Mouse (Mus musculus) thymus, postnatal 36 days (tissue): Measurements from ENCODE around the gene Lmf1.
A peak's percentile ranks its signal among the peaks of the same experiment; 100 is the strongest.

Source experiments
- DNase-seq, 2 experiments: peaks; one replicate each; pipeline ENCODE4 v3.0.0; 2022; ENCODE audit warnings: mixed read lengths in 2 of 2

The Lmf1 gene

DNA sequence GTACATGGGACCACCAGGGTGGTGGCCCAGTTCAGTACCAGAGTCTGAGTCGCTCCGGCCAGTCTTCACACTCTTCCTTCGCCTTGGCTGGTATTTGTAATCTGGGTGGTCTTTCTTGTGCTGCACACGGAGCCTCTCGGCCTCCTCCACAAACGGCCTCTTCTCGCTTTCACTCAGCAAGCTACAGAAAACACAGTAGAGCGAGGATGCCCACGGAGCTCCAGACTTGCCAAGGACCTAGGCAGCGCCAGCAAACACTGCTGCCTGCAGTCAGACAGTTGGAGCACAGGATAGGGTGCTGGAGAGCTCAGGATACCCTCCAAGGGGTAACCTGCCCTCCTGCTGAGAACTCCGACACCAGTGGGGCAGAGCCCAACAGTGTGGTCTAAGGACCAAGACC, 10.0 kb upstream of the Lmf1 start:
- DNase-seq = no peak

DNA sequence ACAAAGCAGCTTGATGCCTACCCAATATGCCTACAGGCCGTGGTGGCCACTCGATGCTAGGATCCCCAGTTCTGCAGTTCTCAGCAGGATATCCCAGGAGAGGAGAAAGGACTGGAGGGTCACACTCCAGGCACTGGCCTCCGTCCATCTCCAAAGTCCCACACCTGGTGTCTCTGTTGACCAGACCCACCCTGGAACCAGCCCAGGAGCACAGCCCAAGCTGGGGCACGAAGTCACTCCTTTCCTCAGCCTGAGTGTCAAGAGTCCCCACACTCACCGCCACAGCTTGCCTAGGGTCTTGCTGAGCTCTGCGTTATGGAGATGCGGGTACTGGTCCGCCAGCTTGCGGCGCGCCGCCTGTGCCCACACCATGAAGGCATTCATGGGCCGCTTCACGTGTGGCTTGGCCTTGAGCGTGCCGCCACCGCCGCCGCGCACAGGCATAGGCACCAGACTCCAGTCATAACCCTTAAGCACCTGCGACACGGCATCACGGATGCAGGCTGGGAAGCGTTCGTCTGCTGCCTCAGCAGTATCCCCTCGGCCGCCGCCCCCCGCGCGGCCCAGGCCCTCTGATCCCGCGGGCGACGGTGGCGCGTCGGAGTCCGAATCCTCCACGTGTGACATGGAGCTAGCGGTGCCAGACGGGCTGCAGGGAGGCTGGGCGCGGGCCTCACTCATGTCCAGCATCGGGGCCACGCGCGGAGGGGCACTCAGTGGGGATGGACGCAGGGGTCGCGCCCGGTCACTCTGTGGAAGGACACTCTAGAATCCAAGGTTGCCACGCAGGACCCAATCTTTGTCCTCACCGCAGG, 8.8 kb upstream of the Lmf1 start:
- no peak for DNase-seq

GRCm38 (mm10) chr17:25570648-25571452, 8.0 kb upstream of the Lmf1 start, which contains the start of gene Sox8:
Gene Sox8 (minus strand): TSS chr17:25570686.
- peak; percentile 66 to 78 for DNase-seq

GRCm38 (mm10) chr17:25571453-25571820, 7.4 kb upstream of the Lmf1 start:
- DNase-seq = no peak

- DNase-seq = no peak
Measured at GRCm38 (mm10) chr17:25575208-25575971, 3.5 kb upstream of the Lmf1 start.

- DNase-seq = no peak
Measured at GRCm38 (mm10) chr17:25576034-25576433, 2.9 kb upstream of the Lmf1 start.

DNA sequence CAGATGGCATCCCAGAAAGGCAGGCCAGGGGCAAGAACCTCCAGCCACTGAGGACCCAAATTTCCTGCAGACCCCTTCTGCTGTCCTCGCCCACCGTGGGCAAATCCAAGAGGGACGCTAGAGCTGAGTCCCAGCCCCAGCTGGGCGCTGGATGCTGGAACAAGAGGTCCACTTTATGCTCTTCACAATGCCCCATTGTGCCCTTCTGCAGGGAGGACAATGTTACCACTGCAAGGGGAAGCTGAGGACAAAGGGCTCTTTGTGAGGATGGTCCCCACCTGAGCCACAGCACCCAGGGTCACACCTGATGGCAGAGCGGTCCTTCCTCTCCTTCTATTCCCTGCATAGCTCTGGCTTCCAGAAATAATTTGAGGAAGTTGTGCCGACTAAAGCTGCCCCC, 1.6 kb upstream of the Lmf1 start:
- DNase-seq = no peak

DNA sequence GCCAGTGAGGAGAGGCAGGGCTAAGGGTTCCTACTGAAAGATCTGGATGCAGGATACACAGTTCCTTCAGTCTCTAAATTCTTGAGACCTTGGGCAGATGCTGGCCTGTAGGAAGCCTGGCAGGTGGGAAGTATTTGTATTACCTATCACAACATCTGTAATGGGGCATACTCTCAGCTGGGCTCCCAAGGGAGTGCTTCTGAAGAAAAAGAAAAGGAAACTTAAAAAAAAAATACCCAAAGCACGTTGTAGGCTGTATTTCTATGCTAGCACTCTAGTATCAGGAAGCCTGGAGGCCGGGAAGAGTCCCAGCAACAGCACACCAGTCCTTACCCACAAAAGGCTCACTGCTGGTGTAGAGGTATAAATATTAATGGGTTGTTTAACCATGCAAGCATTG, 1.2 kb upstream of the Lmf1 start:
- no peak for DNase-seq

DNA sequence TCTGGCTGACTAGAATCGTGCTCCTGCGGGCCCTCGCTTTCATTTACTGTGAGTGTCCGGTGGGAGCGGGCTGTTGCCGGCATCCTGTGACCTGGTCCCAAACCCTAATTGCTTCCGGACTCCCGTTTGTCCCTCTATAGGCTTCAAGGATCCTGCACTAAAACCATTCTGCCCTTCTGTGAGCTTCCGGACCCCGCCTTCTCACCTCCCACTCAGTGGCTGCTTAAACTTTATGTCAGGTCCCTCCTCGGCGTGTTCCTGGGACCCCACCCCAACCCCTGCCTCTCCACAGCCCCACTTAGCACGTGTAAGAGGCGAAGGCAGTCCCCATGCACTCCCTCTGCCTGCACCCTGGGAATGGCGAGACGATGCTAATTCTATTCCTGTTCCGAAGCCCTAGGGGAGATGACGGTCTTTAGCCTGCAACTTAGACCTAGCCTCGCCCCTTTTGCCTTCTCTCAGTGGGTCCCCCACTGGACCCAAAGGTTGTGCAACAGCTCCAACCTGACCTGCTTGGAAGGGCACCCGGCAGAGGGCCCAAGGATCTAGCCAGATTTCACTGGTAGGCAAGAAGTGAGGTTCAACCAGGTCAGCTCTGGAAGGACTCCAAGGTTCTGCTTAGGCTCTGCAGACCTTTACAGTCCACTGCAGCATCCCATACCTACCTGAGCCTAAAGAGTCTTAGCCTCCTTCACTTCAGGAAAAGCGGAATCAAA, 605 bp downstream of the Lmf1 start:
- no peak for DNase-seq

DNA sequence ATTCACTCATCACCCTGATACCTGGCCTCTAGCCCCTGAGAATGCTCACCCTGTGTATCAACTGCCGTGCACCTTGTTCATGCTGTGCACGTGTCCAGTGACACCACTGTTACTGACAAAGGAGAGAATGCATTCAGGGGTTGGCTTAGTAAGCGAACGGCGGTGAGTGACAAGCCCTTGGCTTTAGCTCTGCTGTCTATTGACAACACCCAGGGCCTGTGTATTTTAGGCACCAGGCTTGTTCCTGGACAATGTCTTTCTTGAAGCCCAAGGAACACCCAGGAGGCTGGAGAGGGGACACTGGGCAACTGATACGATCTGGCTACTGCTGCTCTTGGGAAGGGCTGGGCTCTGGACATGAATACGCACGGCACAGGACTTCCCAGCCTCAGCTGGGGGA, 3.2 kb downstream of the Lmf1 start:
- DNase-seq = no peak

DNA sequence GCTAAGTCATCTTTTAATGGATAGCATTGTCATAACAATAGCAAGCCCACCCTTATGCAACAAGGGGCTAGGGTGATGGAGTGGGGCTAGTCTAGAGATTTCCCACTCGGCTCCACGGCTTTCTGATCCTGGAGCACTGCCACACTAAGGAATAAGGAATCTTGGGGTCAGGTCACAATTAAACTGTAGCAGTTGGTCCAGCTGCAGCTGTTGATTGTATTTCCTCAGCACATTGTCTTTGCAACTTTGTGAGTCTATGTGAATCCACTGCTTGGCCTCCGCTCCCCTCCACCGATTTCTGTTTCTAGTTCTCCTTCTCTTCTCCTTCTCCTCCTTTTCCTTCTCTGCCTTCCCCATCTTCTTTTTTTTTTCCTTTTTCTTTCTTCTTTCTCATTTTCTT, 4.2 kb downstream of the Lmf1 start:
- DNase-seq = no peak

GRCm38 (mm10) chr17:25583858-25584257, 5.0 kb downstream of the Lmf1 start:
- no peak for DNase-seq

GRCm38 (mm10) chr17:25584646-25585045, 5.8 kb downstream of the Lmf1 start:
- no peak for DNase-seq

DNA sequence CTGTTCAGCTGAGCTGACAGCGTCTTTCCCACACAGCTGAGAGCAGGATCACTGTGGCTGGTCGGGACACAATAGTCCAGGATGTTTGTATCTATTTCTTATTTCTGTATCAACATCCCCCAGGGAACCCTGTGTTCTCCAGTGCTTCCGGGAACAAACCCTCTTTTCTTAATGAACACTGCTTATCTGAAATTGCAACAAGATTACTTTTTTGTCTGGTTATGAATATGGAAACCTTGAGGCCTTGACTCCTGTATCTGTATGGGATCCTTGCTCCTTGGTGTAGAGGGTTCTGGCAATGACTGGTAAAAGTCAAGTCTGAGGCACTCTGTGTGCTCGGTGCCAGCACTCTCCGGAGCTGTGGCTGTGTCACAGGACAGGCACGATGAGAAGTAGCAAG, 11.2 kb downstream of the Lmf1 start:
- DNase-seq = no peak

- no peak for DNase-seq
Measured at GRCm38 (mm10) chr17:25590985-25591384, 12.1 kb downstream of the Lmf1 start.

- no peak for DNase-seq
Measured at GRCm38 (mm10) chr17:25592336-25592735, 13.5 kb downstream of the Lmf1 start.

GRCm38 (mm10) chr17:25593411-25594261, 14.8 kb downstream of the Lmf1 start:
- DNase-seq = no peak

DNA sequence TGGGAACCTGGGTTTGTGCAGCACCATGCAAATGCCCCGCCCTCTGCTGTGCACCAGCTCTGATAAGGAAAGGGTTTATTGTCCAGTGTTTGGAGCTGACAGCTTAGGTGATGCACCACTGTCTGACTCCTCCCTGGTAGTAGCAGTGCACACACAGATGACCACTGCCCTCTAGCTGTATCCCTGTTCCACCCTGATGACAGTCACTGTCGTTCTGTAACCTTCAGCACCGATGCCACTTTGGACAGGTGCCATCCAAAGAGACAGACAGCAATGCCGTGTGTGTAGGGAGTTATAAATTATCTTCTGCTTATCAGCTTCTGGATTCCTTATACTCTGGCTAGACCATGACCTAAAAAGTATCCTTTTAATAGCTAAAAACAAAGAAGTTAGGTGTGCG, 16.6 kb downstream of the Lmf1 start:
- DNase-seq = no peak

DNA sequence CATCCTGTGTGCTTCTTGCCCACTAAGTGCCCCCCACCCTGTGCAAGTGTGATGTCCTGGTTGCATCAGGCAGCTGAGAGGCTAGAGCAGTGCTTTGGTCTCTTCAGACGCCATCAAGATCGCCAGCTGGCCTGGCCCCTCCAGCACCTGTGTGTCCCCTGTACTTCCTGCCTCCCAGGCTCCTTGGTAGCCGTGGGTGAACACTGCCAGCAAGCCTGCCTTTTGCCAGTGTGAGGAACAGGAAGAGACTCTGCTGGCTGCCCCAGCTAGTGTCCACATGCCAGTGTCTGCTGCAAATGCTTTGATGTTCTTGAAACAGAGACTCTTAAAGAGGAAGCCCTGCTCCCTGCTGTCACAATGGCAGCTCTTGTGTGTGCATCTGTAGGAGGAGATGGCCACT, 18.7 kb downstream of the Lmf1 start:
- DNase-seq = no peak

DNA sequence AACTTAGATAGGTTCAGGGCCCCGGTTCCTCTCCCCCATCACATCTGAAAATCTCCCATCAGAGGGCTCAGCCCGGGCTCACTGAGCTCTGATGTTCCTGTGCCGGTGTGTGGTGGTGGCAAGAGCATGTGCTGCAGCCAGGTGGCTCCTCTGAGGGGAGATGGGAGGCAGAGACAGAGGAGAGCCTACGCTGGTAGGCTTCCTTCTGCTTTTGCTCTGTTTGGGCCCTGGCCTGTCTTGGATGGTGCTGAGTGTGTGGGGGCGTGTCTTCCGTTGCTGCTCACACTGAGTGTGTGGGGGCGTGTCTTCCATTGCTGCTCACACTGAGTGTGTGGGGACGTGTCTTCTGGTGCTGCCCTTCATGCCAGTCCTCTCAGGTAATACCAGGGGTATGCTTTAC, 23.5 kb downstream of the Lmf1 start:
- DNase-seq = peak in 1 of 2 experiments; percentile 45

- no peak for DNase-seq
Measured at GRCm38 (mm10) chr17:25604234-25604633, 25.3 kb downstream of the Lmf1 start.
